ENCODE assay signal across 8 mouse cellular contexts in the genomic region with DNA sequence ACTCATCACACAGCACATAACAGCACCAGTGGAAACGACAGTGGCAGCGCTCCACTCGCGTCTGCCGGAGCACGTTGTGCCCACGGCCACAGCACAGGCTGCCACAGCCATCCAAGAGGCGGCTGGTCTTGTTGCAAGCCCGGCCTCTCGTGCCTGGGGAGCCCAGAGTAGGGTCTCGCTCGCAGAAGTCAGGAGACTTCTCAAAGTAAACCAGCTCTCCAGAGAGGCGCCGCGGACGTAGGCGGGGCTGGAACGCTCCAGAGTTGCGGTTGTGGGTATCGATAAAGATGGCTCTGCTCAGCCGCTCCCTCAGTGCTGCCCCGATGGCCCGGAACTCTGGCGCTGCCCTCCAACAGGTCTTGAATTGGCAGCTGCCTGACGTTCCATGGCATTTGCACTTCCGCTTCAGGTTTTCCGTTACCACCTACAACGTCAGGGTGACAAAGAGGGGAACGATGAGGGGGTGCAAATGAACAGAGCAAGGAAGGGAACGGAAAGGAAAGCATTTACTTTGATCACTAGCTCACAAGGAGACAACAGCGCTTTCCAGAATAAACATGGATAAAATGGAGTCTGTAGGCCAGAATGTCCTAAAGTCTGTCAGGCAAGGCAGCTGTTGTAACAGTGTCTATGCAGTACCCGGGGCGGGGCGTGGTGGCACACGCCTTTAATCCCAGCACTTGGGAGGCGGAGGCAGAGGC. TPM values are rescaled to one million over a fixed set of nuclear protein-coding genes. Genes with fewer than 3 reads are reported as not detected.
DNase-seq lines count a peak whose midpoint lies in the region; ATAC-seq and TF ChIP-seq lines count a peak whose summit lies in the region.

No protein-coding gene starts in this region.

- H3K27me3 ChIP-seq in ES-Bruce4 (ENCODE audit: control insufficient read depth, insufficient read depth, low read length, poor library complexity, severe bottlenecking), result peaks cover 18% of the 10 kb centered on the region
- peaks cover 100% of the 10 kb centered on the region for H3K27me3 ChIP-seq in forebrain, embryonic 13.5 days
- H3K27me3 ChIP-seq in limb, embryonic 11.5 days (ENCODE audit: control insufficient read depth, insufficient read depth, low read length), result peaks cover 71% of the 10 kb centered on the region
- H3K27me3 ChIP-seq in midbrain, embryonic 12.5 days, result peaks cover 100% of the 10 kb centered on the region

- H3K36me3 ChIP-seq in ES-Bruce4 (ENCODE audit: control insufficient read depth, insufficient read depth, low read length, poor library complexity, severe bottlenecking), result no peaks in the 10 kb centered on the region
- no peaks in the 10 kb centered on the region for H3K36me3 ChIP-seq in forebrain, embryonic 13.5 days (ENCODE audit: poor library complexity, severe bottlenecking)
- H3K36me3 ChIP-seq in limb, embryonic 11.5 days (ENCODE audit: control insufficient read depth, insufficient read depth, low read length), result no peaks in the 10 kb centered on the region
- H3K36me3 ChIP-seq in midbrain, embryonic 12.5 days, result no peaks in the 10 kb centered on the region

- peaks cover 2% of the 10 kb centered on the region for H3K4me1 ChIP-seq in ES-Bruce4 (ENCODE audit: control insufficient read depth, insufficient read depth, low read length)
- peaks cover 32% of the 10 kb centered on the region for H3K4me1 ChIP-seq in forebrain, embryonic 13.5 days
- H3K4me1 ChIP-seq in limb, embryonic 11.5 days (ENCODE audit: control insufficient read depth, insufficient read depth, low read length), result peaks cover 16% of the 10 kb centered on the region
- H3K4me1 ChIP-seq in midbrain, embryonic 12.5 days, result peaks cover 29% of the 10 kb centered on the region

- no peak for TF ChIP-seq CTCF in ES-Bruce4 (IDR thresholded peaks at IDR 0.05; ENCODE audit: low read depth, low read length)

- peak overlapping the region; percentile 57 for H3K4me3 ChIP-seq in ES-Bruce4 (ENCODE audit: low read depth, low read length)
- H3K4me3 ChIP-seq in forebrain, embryonic 13.5 days, result peak overlapping the region; percentile 19
- peak overlapping the region; percentile 21 for H3K4me3 ChIP-seq in limb, embryonic 11.5 days (ENCODE audit: low read depth, low read length)
- H3K4me3 ChIP-seq in midbrain, embryonic 12.5 days, result peak overlapping the region; percentile 28

- H3K9ac ChIP-seq in ES-Bruce4 (ENCODE audit: low read depth, poor library complexity, severe bottlenecking), result no peak overlapping the region
- H3K9ac ChIP-seq in forebrain, embryonic 13.5 days, result peak overlapping the region; percentile 39; the same call in 1 of the 2 replicates
- H3K9ac ChIP-seq in limb, embryonic 11.5 days (ENCODE audit: low read length), result 0 out of 2 replicates have a peak overlapping the region, but pooled peaks have one; percentile 19
- H3K9ac ChIP-seq in midbrain, embryonic 12.5 days (replicated peaks), result 0 out of 2 replicates have a peak overlapping the region, but pooled peaks have one; percentile 28

- TF ChIP-seq EP300 in ES-Bruce4 (IDR thresholded peaks at IDR 0.05; ENCODE audit: insufficient read depth, low read depth, low read length), result no peak

- peak; percentile 81 for DNase-seq in CD4-positive, CD25-positive, alpha-beta regulatory T cell, adult 2 months (ENCODE audit: low read depth, low spot score)
- peak; percentile 58 for DNase-seq in limb, embryonic 11.5 days (ENCODE audit: low spot score)
- peak; percentile 71 for DNase-seq in thymus, postnatal 4 days
- no peak for DNase-seq in urinary bladder, postnatal 4 days (ENCODE audit: low spot score in 2 of 2)
- no peak for DNase-seq in cerebellum, postnatal 36 days

- H3K27ac ChIP-seq in ES-Bruce4 (ENCODE audit: insufficient read depth, low read length), result no peak overlapping the region
- H3K27ac ChIP-seq in forebrain, embryonic 13.5 days, result no peak overlapping the region
- H3K27ac ChIP-seq in limb, embryonic 11.5 days (replicated peaks; ENCODE audit: low read depth, low read length), result no peak overlapping the region
- no peak overlapping the region for H3K27ac ChIP-seq in midbrain, embryonic 12.5 days (replicated peaks)

- peak overlapping the region; percentile 48 for H3K4me2 ChIP-seq in forebrain, embryonic 13.5 days
- H3K4me2 ChIP-seq in limb, embryonic 11.5 days (ENCODE audit: low read depth, severe bottlenecking), result peak overlapping the region; percentile 33
- peak overlapping the region; percentile 39 for H3K4me2 ChIP-seq in midbrain, embryonic 12.5 days (replicated peaks)

- no peak for TF ChIP-seq POLR2A in ES-Bruce4 (IDR thresholded peaks at IDR 0.05; ENCODE audit: insufficient read depth, low read length)

- no peak for ATAC-seq in forebrain, embryonic 13.5 days
- no peak for ATAC-seq in limb, embryonic 11.5 days (ENCODE audit: insufficient number of reproducible peaks, low FRiP score, low TSS enrichment, low read depth)
- ATAC-seq in midbrain, embryonic 12.5 days (ENCODE audit: low FRiP score, low read depth), result no peak

- H3K9me3 ChIP-seq in ES-Bruce4 (replicated peaks; ENCODE audit: control insufficient read depth, insufficient read depth, low read length, poor library complexity, severe bottlenecking), result no peaks in the 10 kb centered on the region
- no peaks in the 10 kb centered on the region for H3K9me3 ChIP-seq in forebrain, embryonic 13.5 days (replicated peaks)
- no peaks in the 10 kb centered on the region for H3K9me3 ChIP-seq in limb, embryonic 11.5 days (ENCODE audit: control insufficient read depth, low read length)
- no peaks in the 10 kb centered on the region for H3K9me3 ChIP-seq in midbrain, embryonic 12.5 days

- WGBS in forebrain, embryonic 13.5 days, result 1% methylated on average over 36 of the region's 36 CpGs
- WGBS in limb, embryonic 11.5 days, result under 1% methylated on average over 36 of the region's 36 CpGs
- WGBS in midbrain, embryonic 12.5 days, result 2% methylated on average over 36 of the region's 36 CpGs

RNA-seq across cellular contexts. Expression of gene Wnt10b, which starts 5.3 kb away (rescaled TPM):
- polyA plus RNA-seq in ES-Bruce4 (2011; ENCODE audit: insufficient read depth, insufficient read length, low read depth, missing spikeins), result 1.7 and 1.8 TPM in 2 replicates
- not detected in 2 replicates for polyA plus RNA-seq in forebrain, embryonic 13.5 days (2015; fragmentation: Nextera tagmentation; extraction: Ambion mirVana)
- 0.81 and 1.5 TPM in 2 replicates for polyA plus RNA-seq in limb, embryonic 11.5 days (2014; fragmentation: Nextera tagmentation; extraction: Ambion mirVana)
- polyA plus RNA-seq in midbrain, embryonic 12.5 days (2016; fragmentation: Nextera tagmentation; extraction: Ambion mirVana), result 0.14 and 0.34 TPM in 2 replicates

RNA-seq across cellular contexts. Expression of gene Arf3, which starts 9.6 kb away (rescaled TPM):
- polyA plus RNA-seq in ES-Bruce4 (2011; ENCODE audit: insufficient read depth, insufficient read length, low read depth, missing spikeins), result 58.4 and 59.3 TPM in 2 replicates
- 49.2 and 55.1 TPM in 2 replicates for polyA plus RNA-seq in forebrain, embryonic 13.5 days (2015; fragmentation: Nextera tagmentation; extraction: Ambion mirVana)
- 34.7 and 36.4 TPM in 2 replicates for polyA plus RNA-seq in limb, embryonic 11.5 days (2014; fragmentation: Nextera tagmentation; extraction: Ambion mirVana)
- 56.0 and 64.4 TPM in 2 replicates for polyA plus RNA-seq in midbrain, embryonic 12.5 days (2016; fragmentation: Nextera tagmentation; extraction: Ambion mirVana)

RNA-seq across cellular contexts. Expression of gene Wnt1, which starts 17.0 kb away (rescaled TPM):
- not detected in 2 replicates for polyA plus RNA-seq in ES-Bruce4 (2011; ENCODE audit: insufficient read depth, insufficient read length, low read depth, missing spikeins)
- polyA plus RNA-seq in forebrain, embryonic 13.5 days (2015; fragmentation: Nextera tagmentation; extraction: Ambion mirVana), result not detected in 2 replicates
- not detected in 2 replicates for polyA plus RNA-seq in limb, embryonic 11.5 days (2014; fragmentation: Nextera tagmentation; extraction: Ambion mirVana)
- polyA plus RNA-seq in midbrain, embryonic 12.5 days (2016; fragmentation: Nextera tagmentation; extraction: Ambion mirVana), result 8.7 and 13.1 TPM in 2 replicates

RNA-seq across cellular contexts. Expression of gene Ddn, which starts 36.6 kb away (rescaled TPM):
- polyA plus RNA-seq in ES-Bruce4 (2011; ENCODE audit: insufficient read depth, insufficient read length, low read depth, missing spikeins), result not detected in 2 replicates
- polyA plus RNA-seq in forebrain, embryonic 13.5 days (2015; fragmentation: Nextera tagmentation; extraction: Ambion mirVana), result 0.05 and 0.15 TPM in 2 replicates
- not detected in 2 replicates for polyA plus RNA-seq in limb, embryonic 11.5 days (2014; fragmentation: Nextera tagmentation; extraction: Ambion mirVana)
- polyA plus RNA-seq in midbrain, embryonic 12.5 days (2016; fragmentation: Nextera tagmentation; extraction: Ambion mirVana), result 0.61 and 1.3 TPM in 2 replicates

RNA-seq across cellular contexts. Expression of gene Fkbp11, which starts 44.7 kb away (rescaled TPM):
- 28.2 and 30.0 TPM in 2 replicates for polyA plus RNA-seq in ES-Bruce4 (2011; ENCODE audit: insufficient read depth, insufficient read length, low read depth, missing spikeins)
- 3.0 and 4.9 TPM in 2 replicates for polyA plus RNA-seq in forebrain, embryonic 13.5 days (2015; fragmentation: Nextera tagmentation; extraction: Ambion mirVana)
- 24.3 and 25.7 TPM in 2 replicates for polyA plus RNA-seq in limb, embryonic 11.5 days (2014; fragmentation: Nextera tagmentation; extraction: Ambion mirVana)
- polyA plus RNA-seq in midbrain, embryonic 12.5 days (2016; fragmentation: Nextera tagmentation; extraction: Ambion mirVana), result 5.7 and 9.2 TPM in 2 replicates

Comparison
In these comparisons a context has a peak if more than half of its experiments do, and no peak if none do; other contexts are left out.
1. DNase-seq: peak in CD4-positive, CD25-positive, alpha-beta regulatory T cell, adult 2 months (single experiment), limb, embryonic 11.5 days (single experiment) and thymus, postnatal 4 days (single experiment); none in urinary bladder, postnatal 4 days (0 of 2) and cerebellum, postnatal 36 days (0 of 2).
2. Peak in every context shown above with its lines, with median percentiles within 50 percentile points of each other: H3K4me3 ChIP-seq and H3K4me2 ChIP-seq.